Mouse (Mus musculus) stomach, postnatal 0 days (tissue): ENCODE data around the gene Adam1b. TPM values are rescaled to one million over a fixed set of nuclear protein-coding genes. Genes with fewer than 3 reads are reported as not detected.
A peak's percentile ranks its signal among the peaks of the same experiment; 100 is the strongest.

ENCODE experiments used
- ATAC-seq: fragments of 200-750 bp; cut with Nextera tagmentation; 2 replicates; pipeline ENCODE4 v1.8.0; 2017; ENCODE audit not compliant: low FRiP score, low TSS enrichment
- DNase-seq: peaks from one replicate; pipeline ENCODE4 v3.0.0-alpha.2; 2016; ENCODE audit warnings: low spot score
- H3K27ac ChIP-seq: fragments of 300-500 bp; sonication (generic); replicated peaks from 2 replicates; pipeline ENCODE4 v1.5.1; 2014; ENCODE audit warnings: mild to moderate bottlenecking, control low read depth
- H3K27me3 ChIP-seq: fragments of 300-500 bp; sonication (generic); 2 replicates; pipeline ENCODE4 v1.6.1; 2014; ENCODE audit warnings: low read length; ENCODE audit not compliant: control insufficient read depth, insufficient read depth
- H3K36me3 ChIP-seq: fragments of 300-500 bp; sonication (generic); 2 replicates; pipeline ENCODE4 v1.6.1; 2014; ENCODE audit warnings: low read length, mixed read lengths; ENCODE audit not compliant: control insufficient read depth, insufficient read depth
- H3K4me1 ChIP-seq: fragments of 300-500 bp; sonication (generic); replicated peaks from 2 replicates; pipeline ENCODE4 v1.6.1; 2014; ENCODE audit warnings: antibody characterized with exemption; ENCODE audit not compliant: control insufficient read depth, insufficient read depth
- H3K4me2 ChIP-seq: fragments of 300-500 bp; sonication (generic); replicated peaks from 2 replicates; pipeline ENCODE4 v1.6.1; 2014; ENCODE audit warnings: low read depth, mild to moderate bottlenecking, control low read depth, moderate library complexity
- H3K4me3 ChIP-seq: fragments of 300-500 bp; sonication (generic); 2 replicates; pipeline ENCODE4 v1.5.1; 2014; ENCODE audit warnings: low read depth, low read length, control low read depth
- H3K9ac ChIP-seq: fragments of 300-500 bp; sonication (generic); 2 replicates; pipeline ENCODE4 v1.6.1; 2014; ENCODE audit warnings: mild to moderate bottlenecking, low read length, control low read depth, mixed read lengths
- H3K9me3 ChIP-seq: fragments of 300-500 bp; sonication (generic); 2 replicates; pipeline ENCODE4 v1.6.1; 2016; ENCODE audit warnings: low read length; ENCODE audit not compliant: control insufficient read depth
- CTCF ChIP-seq: IDR thresholded peaks from 2 replicates; pipeline ENCODE4 v1.5.1; 2016; ENCODE audit warnings: antibody characterized with exemption, low read depth, mild to moderate bottlenecking, moderate library complexity
- EP300 ChIP-seq: optimal IDR thresholded peaks from 2 replicates; pipeline ENCODE3; 2016; ENCODE audit warnings: antibody characterized with exemption
- WGBS: fragments of 180-500 bp; shearing (Covaris S2); extraction: QIAGEN DNeasy Blood & Tissue Kit; methylation state at CpG from one replicate; pipeline ENCODE4 v1.1.7; 2014; 5-methylcytosine and 5-hydroxymethylcytosine counted together
- polyA plus RNA-seq: library from polyadenylated mRNA; unstranded; fragments of >200 nt; fragmentation: Nextera tagmentation; extraction: Ambion mirVana; gene quantifications from 2 replicates; pipeline ENCODE4 v1.2.1, GENCODE M21; 2015

The Adam1b gene
- polyA plus RNA-seq, 1 experiment from 2014 or later: not detected

GRCm38 (mm10) chr5:121484801-121485200 lies 18.4 kb downstream of the Adam1b start:
- H3K9ac ChIP-seq: no peak overlapping the region
- no peaks in the 10 kb centered on the region for H3K27me3 ChIP-seq
- H3K36me3 ChIP-seq: no peaks in the 10 kb centered on the region
- 44% methylated on average over 5 of the region's 5 CpGs for WGBS
- no peaks in the 10 kb centered on the region for H3K4me1 ChIP-seq
- no peak overlapping the region for H3K27ac ChIP-seq
- ATAC-seq (peak; percentile 60; the same call in 1 of the 2 replicates), DNase-seq (no peak)
- H3K4me3 ChIP-seq: no peak overlapping the region
- H3K4me2 ChIP-seq: no peak overlapping the region
- H3K9me3 ChIP-seq: no peaks in the 10 kb centered on the region
- no peak for TF ChIP-seq CTCF
- no peak for TF ChIP-seq EP300

DNA sequence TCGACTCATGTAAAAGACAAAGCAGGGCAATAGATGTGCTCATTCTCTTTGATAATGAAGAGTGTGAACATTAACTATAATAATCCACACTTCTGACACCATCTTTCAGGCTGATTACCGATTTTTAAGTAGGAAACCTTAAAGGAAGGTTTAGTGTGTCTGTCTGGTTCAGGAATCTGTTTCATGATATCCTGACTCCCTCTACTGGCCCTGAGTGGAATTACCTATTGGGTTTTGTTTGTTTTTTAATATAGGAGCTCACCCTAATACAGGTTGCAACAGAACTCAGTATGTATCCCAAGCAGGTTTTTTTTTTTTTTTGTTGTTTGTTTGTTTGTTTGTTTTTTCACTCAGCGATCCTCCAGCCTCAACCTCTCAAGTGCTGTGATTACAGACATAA lies 25.6 kb downstream of the Adam1b start:
- Histone ChIP-seq H3K27me3 (no peaks in the 10 kb centered on the region), H3K9ac (no peak overlapping the region), H3K9me3 (no peaks in the 10 kb centered on the region), H3K4me1 (no peaks in the 10 kb centered on the region), H3K36me3 (no peaks in the 10 kb centered on the region), H3K27ac (no peak overlapping the region), H3K4me2 (no peak overlapping the region), H3K4me3 (no peak overlapping the region)
- ATAC-seq (peak; percentile 59; the same call in 1 of the 2 replicates), DNase-seq (no peak)
- WGBS: 31% methylated on average over 3 of the region's 3 CpGs
- TF ChIP-seq CTCF (peak; percentile 91), EP300 (no peak)

GRCm38 (mm10) chr5:121476040-121476439 lies 27.2 kb downstream of the Adam1b start:
- no peak for TF ChIP-seq CTCF
- TF ChIP-seq EP300: no peak
- no peak for ATAC-seq
- H3K9me3 ChIP-seq: no peaks in the 10 kb centered on the region
- H3K9ac ChIP-seq: no peak overlapping the region
- no peak overlapping the region for H3K27ac ChIP-seq
- H3K36me3 ChIP-seq: no peaks in the 10 kb centered on the region
- DNase-seq: no peak
- 56% methylated on average over 1 of the region's 1 CpGs for WGBS
- no peaks in the 10 kb centered on the region for H3K27me3 ChIP-seq
- no peak overlapping the region for H3K4me3 ChIP-seq
- no peaks in the 10 kb centered on the region for H3K4me1 ChIP-seq
- H3K4me2 ChIP-seq: no peak overlapping the region

GRCm38 (mm10) chr5:121474610-121475009 lies 28.6 kb downstream of the Adam1b start:
- ATAC-seq: peak; percentile 75
- 38% methylated on average over 7 of the region's 7 CpGs for WGBS

DNA sequence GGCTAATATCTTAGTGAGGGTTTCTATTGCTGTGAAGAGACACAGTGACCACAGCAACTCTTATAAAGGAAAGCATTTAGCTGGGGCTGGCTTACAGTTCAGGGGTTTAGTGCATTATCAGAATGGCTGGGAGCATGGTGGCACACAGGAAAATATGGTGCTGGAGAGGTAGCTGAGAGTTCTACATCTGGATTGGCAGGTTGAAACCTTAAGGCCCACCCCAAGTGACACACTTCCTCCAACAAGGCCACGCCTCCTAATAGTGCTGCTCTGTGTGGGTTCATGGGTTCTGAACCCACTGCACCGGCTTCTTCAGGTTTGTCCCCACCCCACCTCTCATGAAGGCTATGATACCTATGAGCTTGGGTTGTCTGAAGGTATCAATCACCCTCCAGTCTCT lies 30.8 kb downstream of the Adam1b start:
- no peak overlapping the region for H3K4me2 ChIP-seq
- TF ChIP-seq EP300: no peak
- no peak for TF ChIP-seq CTCF
- no peaks in the 10 kb centered on the region for H3K36me3 ChIP-seq
- no peak overlapping the region for H3K27ac ChIP-seq
- ATAC-seq (no peak), DNase-seq (no peak)
- WGBS: 93% methylated on average over 2 of the region's 2 CpGs
- H3K27me3 ChIP-seq: no peaks in the 10 kb centered on the region
- no peaks in the 10 kb centered on the region for H3K4me1 ChIP-seq
- no peak overlapping the region for H3K9ac ChIP-seq
- H3K4me3 ChIP-seq: no peak overlapping the region
- no peaks in the 10 kb centered on the region for H3K9me3 ChIP-seq

More at GRCm38 (mm10) chr5:121474610-121475009, 28.6 kb downstream of the Adam1b start:
- peak; percentile 45 for DNase-seq
- TF ChIP-seq EP300: no peak
- no peak overlapping the region for H3K4me2 ChIP-seq
- no peak overlapping the region for H3K27ac ChIP-seq
- no peaks in the 10 kb centered on the region for H3K4me1 ChIP-seq
- no peak overlapping the region for H3K4me3 ChIP-seq
- H3K36me3 ChIP-seq: no peaks in the 10 kb centered on the region
- H3K9me3 ChIP-seq: no peaks in the 10 kb centered on the region
- no peaks in the 10 kb centered on the region for H3K27me3 ChIP-seq
- no peak overlapping the region for H3K9ac ChIP-seq

- H3K4me3 ChIP-seq: no peak overlapping the region
- no peaks in the 10 kb centered on the region for H3K36me3 ChIP-seq
- H3K27ac ChIP-seq: peak overlapping the region; percentile 46; the same call in 1 of the 2 replicates
- no peak for TF ChIP-seq CTCF
- TF ChIP-seq EP300: no peak
- WGBS: 7% methylated on average over 3 of the region's 3 CpGs
- no peaks in the 10 kb centered on the region for H3K9me3 ChIP-seq
- no peaks in the 10 kb centered on the region for H3K27me3 ChIP-seq
- ATAC-seq: peak; percentile 74
- no peaks in the 10 kb centered on the region for H3K4me1 ChIP-seq
- no peak for DNase-seq
- no peak overlapping the region for H3K9ac ChIP-seq
- no peak overlapping the region for H3K4me2 ChIP-seq
Observed at GRCm38 (mm10) chr5:121469566-121469965, 33.7 kb downstream of the Adam1b start.
